Mouse (Mus musculus) heart, postnatal 0 days (tissue): ENCODE measurements around the gene Shc3. TPM values are rescaled to one million over a fixed set of nuclear protein-coding genes. Genes with fewer than 3 reads are reported as not detected.
A peak's percentile ranks its signal among the peaks of the same experiment; 100 is the strongest.

Experiments used
- ATAC-seq: fragments of 200-750 bp; cut with Nextera tagmentation; 2 replicates; pipeline ENCODE4 v1.8.0; 2017; ENCODE audit warnings: low read depth, moderate number of reproducible peaks, moderate library complexity; ENCODE audit not compliant: insufficient read depth
- DNase-seq: peaks from one replicate; pipeline ENCODE4 v3.0.0-alpha.2; 2016; ENCODE audit warnings: low spot score
- H3K27ac ChIP-seq: fragments of 300-500 bp; sonication (generic); 2 replicates; pipeline ENCODE4 v1.5.1; 2014; ENCODE audit warnings: low read depth, mild to moderate bottlenecking
- H3K27me3 ChIP-seq: fragments of 300-500 bp; sonication (generic); 2 replicates; pipeline ENCODE4 v1.6.1; 2014; ENCODE audit warnings: low read length, mixed read lengths; ENCODE audit not compliant: control insufficient read depth, insufficient read depth
- H3K36me3 ChIP-seq: fragments of 300-500 bp; sonication (generic); replicated peaks from 2 replicates; pipeline ENCODE4 v1.6.1; 2014; ENCODE audit warnings: low read length, mixed read lengths; ENCODE audit not compliant: control insufficient read depth, insufficient read depth
- H3K4me1 ChIP-seq: fragments of 300-500 bp; sonication (generic); 2 replicates; pipeline ENCODE4 v1.6.1; 2014; ENCODE audit warnings: antibody characterized with exemption; ENCODE audit not compliant: control insufficient read depth, insufficient read depth
- H3K4me2 ChIP-seq: fragments of 300-500 bp; sonication (generic); 2 replicates; pipeline ENCODE4 v1.6.1; 2014; ENCODE audit warnings: low read depth, mild to moderate bottlenecking, low read length, moderate library complexity
- H3K4me3 ChIP-seq: fragments of 300-500 bp; sonication (generic); 2 replicates; pipeline ENCODE4 v1.5.1; 2014; ENCODE audit warnings: low read depth, low read length
- H3K9ac ChIP-seq: fragments of 300-500 bp; sonication (generic); replicated peaks from 2 replicates; pipeline ENCODE4 v1.6.1; 2014; ENCODE audit warnings: low read depth, low read length, mixed read lengths
- H3K9me3 ChIP-seq: fragments of 300-500 bp; sonication (generic); replicated peaks from 2 replicates; pipeline ENCODE4 v1.6.1; 2016; ENCODE audit warnings: low read length; ENCODE audit not compliant: control insufficient read depth
- CTCF ChIP-seq: IDR thresholded peaks from 2 replicates; pipeline ENCODE4 v1.5.1; 2016; ENCODE audit warnings: antibody characterized with exemption, control low read depth, low read depth
- EP300 ChIP-seq: IDR thresholded peaks from 2 replicates; pipeline ENCODE4 v1.6.1; 2016; ENCODE audit warnings: antibody characterized with exemption, low read depth
- WGBS: fragments of 180-500 bp; shearing (Covaris S2); extraction: QIAGEN DNeasy Blood & Tissue Kit; methylation state at CpG from one replicate; pipeline ENCODE4 v1.1.7; 2014; 5-methylcytosine and 5-hydroxymethylcytosine counted together
- polyA plus RNA-seq: library from polyadenylated mRNA; unstranded; fragments of >200 nt; fragmentation: Nextera tagmentation; extraction: Ambion mirVana; gene quantifications from 2 replicates; pipeline ENCODE4 v1.2.1, GENCODE M21; 2015
- total RNA-seq: library from RNA; depleted of rRNA; stranded (reverse); fragments of >200 nt; gene quantifications from 2 replicates; pipeline ENCODE4 v1.2.3, GENCODE M21; 2014; ENCODE audit warnings: low replicate concordance; rRNA removed

The Shc3 gene
- total RNA-seq (2.1 and 3.0 TPM in 2 replicates), polyA plus RNA-seq (0.12 and 0.16 TPM in 2 replicates)

DNA sequence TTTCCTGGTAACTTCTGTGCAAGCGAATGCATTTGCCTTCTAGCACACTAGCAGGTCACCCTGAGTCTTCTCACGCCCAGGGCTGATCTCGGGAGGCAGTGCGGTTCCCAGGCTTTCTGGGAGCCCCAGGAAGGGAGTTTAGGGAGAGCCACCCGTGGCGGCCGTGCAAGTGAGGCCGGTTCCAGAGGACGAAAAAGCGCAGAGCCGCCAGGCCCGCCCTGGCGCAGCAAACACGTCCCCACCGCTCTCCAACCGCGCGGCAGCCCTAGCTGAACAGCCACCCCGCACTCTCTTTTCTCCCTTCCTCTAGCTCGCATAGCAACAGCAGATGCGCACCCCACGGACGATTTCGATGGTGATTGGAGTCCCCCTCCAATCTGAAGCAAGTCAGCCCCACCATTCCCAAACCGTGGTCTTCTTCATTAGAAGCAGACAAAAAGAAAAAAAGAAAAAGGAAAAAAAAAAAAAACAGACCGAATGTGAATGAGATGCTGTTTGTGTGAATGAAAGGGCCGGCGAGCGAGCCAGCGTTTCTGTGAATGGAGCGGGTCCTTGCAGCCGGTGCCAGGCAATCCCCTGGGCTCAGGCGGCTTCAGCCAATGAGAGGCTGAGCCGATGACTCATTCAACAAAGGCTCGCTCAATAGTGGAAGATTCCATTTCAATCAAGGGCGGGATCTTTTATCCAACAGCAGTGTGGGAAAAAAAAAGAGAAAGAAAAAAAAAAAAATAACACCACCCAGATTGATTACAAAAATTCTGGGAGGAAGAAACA is at the start of gene Shc3:
Gene Shc3 (minus strand): TSS at position 509 of the 774 bp plus-strand sequence.
- no peaks in the 10 kb centered on the region for H3K36me3 ChIP-seq
- H3K9me3 ChIP-seq = no peaks in the 10 kb centered on the region
- H3K4me1 ChIP-seq = peaks cover 20% of the 10 kb centered on the region; the same call in 1 of the 2 replicates
- under 1% methylated on average over 36 of the region's 36 CpGs for WGBS
- DNase-seq (peak; percentile 67), ATAC-seq (peak; percentile 81)
- peak within 1 kb of the TSS; percentile 71 for H3K4me2 ChIP-seq
- peak within 1 kb of the TSS; percentile 48 for H3K4me3 ChIP-seq
- H3K9ac ChIP-seq = peak within 1 kb of the TSS; percentile 17; the same call in 1 of the 2 replicates
- TF ChIP-seq CTCF (no peak), EP300 (no peak)
- no peak within 1 kb of the TSS for H3K27ac ChIP-seq
- peaks cover 46% of the 10 kb centered on the region for H3K27me3 ChIP-seq

GRCm38 (mm10) chr13:51618602-51619001 is 49.4 kb upstream of the Shc3 start:
- Histone ChIP-seq H3K27ac (no peak overlapping the region), H3K27me3 (no peaks in the 10 kb centered on the region), H3K4me3 (no peak overlapping the region), H3K9ac (no peak overlapping the region), H3K4me1 (no peaks in the 10 kb centered on the region), H3K9me3 (no peaks in the 10 kb centered on the region), H3K36me3 (no peaks in the 10 kb centered on the region), H3K4me2 (no peak overlapping the region)
- TF ChIP-seq CTCF (no peak), EP300 (no peak)
- 31% methylated on average over 6 of the region's 9 CpGs for WGBS
- no peak for DNase-seq
- ATAC-seq = no peak

- ATAC-seq (no peak), DNase-seq (peak; percentile 54)
- H3K36me3 ChIP-seq = no peaks in the 10 kb centered on the region
- H3K27me3 ChIP-seq = no peaks in the 10 kb centered on the region
- H3K4me1 ChIP-seq = no peaks in the 10 kb centered on the region
- 20% methylated on average over 6 of the region's 6 CpGs for WGBS
- TF ChIP-seq CTCF (peak; percentile 81), EP300 (no peak)
- H3K9ac ChIP-seq = no peak overlapping the region
- no peak overlapping the region for H3K27ac ChIP-seq
- H3K4me2 ChIP-seq = no peak overlapping the region
- no peak overlapping the region for H3K4me3 ChIP-seq
- H3K9me3 ChIP-seq = no peaks in the 10 kb centered on the region
Observed at GRCm38 (mm10) chr13:51617861-51618260, 48.6 kb upstream of the Shc3 start.

GRCm38 (mm10) chr13:51617306-51617705 is 48.1 kb upstream of the Shc3 start:
- Histone ChIP-seq H3K4me2 (no peak overlapping the region), H3K9me3 (no peaks in the 10 kb centered on the region), H3K27me3 (no peaks in the 10 kb centered on the region), H3K4me1 (no peaks in the 10 kb centered on the region), H3K9ac (no peak overlapping the region), H3K36me3 (no peaks in the 10 kb centered on the region), H3K4me3 (no peak overlapping the region), H3K27ac (no peak overlapping the region)
- TF ChIP-seq EP300 (no peak), CTCF (no peak)
- WGBS = 51% methylated on average over 1 of the region's 1 CpGs
- DNase-seq (no peak), ATAC-seq (no peak)

- Histone ChIP-seq H3K4me2 (no peak overlapping the region), H3K9ac (no peak overlapping the region), H3K27me3 (no peaks in the 10 kb centered on the region), H3K27ac (no peak overlapping the region), H3K36me3 (no peaks in the 10 kb centered on the region), H3K4me3 (no peak overlapping the region), H3K9me3 (no peaks in the 10 kb centered on the region), H3K4me1 (no peaks in the 10 kb centered on the region)
- WGBS = 20% methylated on average over 12 of the region's 12 CpGs
- no peak for ATAC-seq
- DNase-seq = no peak
- no peak for TF ChIP-seq EP300
- TF ChIP-seq CTCF = no peak
Observed at GRCm38 (mm10) chr13:51616417-51617044, 47.3 kb upstream of the Shc3 start.
